Comparison of ENCODE assay signal across 25 mouse cellular contexts in the genomic region with DNA sequence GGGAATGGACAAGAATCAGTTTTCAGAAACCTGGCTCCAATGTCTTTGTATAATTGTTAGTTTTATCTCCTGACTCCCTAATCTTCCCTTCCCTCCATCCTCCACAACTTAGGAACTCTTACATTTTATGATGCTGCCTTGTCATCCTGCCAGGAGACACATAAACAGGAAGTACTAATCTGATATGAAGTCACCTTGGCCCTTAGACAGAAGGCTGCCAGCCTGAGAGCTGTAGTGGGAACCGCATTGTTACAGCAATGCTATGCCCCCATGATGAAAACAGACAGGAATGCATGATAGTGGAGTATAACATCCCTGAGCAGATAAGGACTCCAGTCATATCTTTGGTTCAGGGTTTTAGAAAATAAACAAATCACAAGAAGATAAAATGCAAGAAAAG.
"Had no signal": no experiment of that assay in that cellular context is flagged by ENCODE, and none has a peak within 500 bp of the region (broad histone marks: within the 10 kb centered on the region; RNA-seq: fewer than 3 reads in every experiment).

No protein-coding gene starts in this region.

- DNase-seq: gastrocnemius, adult 2 months; gastrocnemius, postnatal 10 days; gastrocnemius, postnatal 25 days; heart, adult 2 months; heart, postnatal 10 days; heart, postnatal 4 days; kidney, adult 11 months; kidney, adult 2 months; kidney, adult 9 months; kidney, postnatal 14 days; kidney, postnatal 36 days; layer of hippocampus, adult 9-11 months; layer of hippocampus, postnatal 36 days; left cerebral cortex, postnatal 4 days had no signal

- ATAC-seq: hindbrain, embryonic 16.5 days; inflammation-experienced regulatory T-cells, adult 6 months; intestine, embryonic 15.5 days had no signal

- H3K9me3 ChIP-seq: heart, embryonic 12.5 days; hindbrain, embryonic 10.5 days; hindbrain, embryonic 12.5 days; intestine, embryonic 15.5 days; kidney, embryonic 15.5 days; limb, embryonic 13.5 days; limb, embryonic 15.5 days had no signal

- H3K9ac ChIP-seq: heart, embryonic 12.5 days; hindbrain, embryonic 12.5 days; hindbrain, embryonic 14.5 days; intestine, embryonic 15.5 days; kidney, embryonic 15.5 days; limb, embryonic 13.5 days; limb, embryonic 15.5 days had no signal

- H3K27ac ChIP-seq: gastrocnemius, adult 2 months; heart, adult 2 months; hindbrain, embryonic 10.5 days; hindbrain, embryonic 12.5 days; hindbrain, embryonic 14.5 days; intestine, embryonic 15.5 days; kidney, embryonic 15.5 days; kidney, postnatal 0 days; limb, embryonic 13.5 days; limb, embryonic 15.5 days had no signal

- H3K36me3 ChIP-seq: heart, embryonic 12.5 days; hindbrain, embryonic 10.5 days; hindbrain, embryonic 12.5 days; intestine, embryonic 15.5 days; kidney, embryonic 15.5 days; limb, embryonic 13.5 days; limb, embryonic 15.5 days had no signal

- H3K4me1 ChIP-seq: hindbrain, embryonic 10.5 days; hindbrain, embryonic 12.5 days; intestine, embryonic 15.5 days; kidney, embryonic 15.5 days; limb, embryonic 13.5 days; limb, embryonic 15.5 days had no signal

- H3K4me3 ChIP-seq: gastrocnemius, adult 2 months; heart, adult 2 months; heart, embryonic 12.5 days; hindbrain, embryonic 10.5 days; hindbrain, embryonic 12.5 days; intestine, embryonic 15.5 days; kidney, embryonic 15.5 days; limb, embryonic 13.5 days; limb, embryonic 15.5 days had no signal

- H3K4me2 ChIP-seq: heart, embryonic 12.5 days; hindbrain, embryonic 12.5 days; hindbrain, embryonic 14.5 days; intestine, embryonic 15.5 days; kidney, embryonic 15.5 days; limb, embryonic 13.5 days; limb, embryonic 15.5 days had no signal

- H3K27me3 ChIP-seq: heart, embryonic 12.5 days; hindbrain, embryonic 12.5 days; intestine, embryonic 15.5 days; kidney, embryonic 15.5 days; limb, embryonic 13.5 days; limb, embryonic 15.5 days had no signal
